Mouse (Mus musculus) liver, embryonic 15.5 days (tissue): Measurements from ENCODE around the gene Spata2. TPM values are rescaled to one million over a fixed set of nuclear protein-coding genes. Genes with fewer than 3 reads are reported as not detected.

Source experiments
- ATAC-seq: fragments of 200-750 bp; cut with Nextera tagmentation; 2 replicates; pipeline ENCODE4 v1.8.0; 2017; ENCODE audit warnings: moderate number of reproducible peaks, mild to moderate bottlenecking, moderate library complexity; ENCODE audit not compliant: insufficient read depth
- H3K27ac ChIP-seq: fragments of 300-500 bp; sonication (generic); replicated peaks from 2 replicates; pipeline ENCODE4 v1.5.1; 2015; ENCODE audit warnings: mild to moderate bottlenecking, inconsistent platforms
- H3K27me3 ChIP-seq: fragments of 300-500 bp; sonication (generic); 2 replicates; pipeline ENCODE4 v1.6.1; 2015; ENCODE audit warnings: mild to moderate bottlenecking, inconsistent platforms
- H3K36me3 ChIP-seq: fragments of 300-500 bp; sonication (generic); replicated peaks from 2 replicates; pipeline ENCODE4 v1.6.1; 2015; ENCODE audit warnings: moderate library complexity, mild to moderate bottlenecking, inconsistent platforms
- H3K4me1 ChIP-seq: fragments of 300-500 bp; sonication (generic); replicated peaks from 2 replicates; pipeline ENCODE4 v1.6.1; 2015; ENCODE audit warnings: inconsistent platforms
- H3K4me2 ChIP-seq: fragments of 300-500 bp; sonication (generic); 2 replicates; pipeline ENCODE4 v1.6.1; 2015; ENCODE audit warnings: moderate library complexity, mild to moderate bottlenecking, inconsistent platforms
- H3K4me3 ChIP-seq: fragments of 300-500 bp; sonication (generic); replicated peaks from 2 replicates; pipeline ENCODE4 v1.5.1; 2015; ENCODE audit warnings: mild to moderate bottlenecking, inconsistent platforms
- H3K9ac ChIP-seq: fragments of 300-500 bp; sonication (generic); 2 replicates; pipeline ENCODE4 v1.6.1; 2015; ENCODE audit warnings: moderate library complexity, mild to moderate bottlenecking, inconsistent platforms
- H3K9me3 ChIP-seq: fragments of 300-500 bp; sonication (generic); replicated peaks from 2 replicates; pipeline ENCODE4 v1.6.1; 2016; ENCODE audit warnings: inconsistent platforms
- WGBS: fragments of 180-500 bp; shearing (Covaris S2); methylation state at CpG from one replicate; pipeline ENCODE4 v1.1.7; 2015; ENCODE audit warnings: mixed read lengths; ENCODE audit not compliant: insufficient replicate concordance; 5-methylcytosine and 5-hydroxymethylcytosine counted together
- polyA plus RNA-seq: library from polyadenylated mRNA; unstranded; fragments of >200 nt; fragmentation: Nextera tagmentation; extraction: Ambion mirVana; gene quantifications from 2 replicates; pipeline ENCODE4 v1.2.1, GENCODE M21; 2015

The Spata2 gene
- polyA plus RNA-seq = 8.1 and 8.3 TPM in 2 replicates

- Histone ChIP-seq H3K9me3 (no peaks in the 10 kb centered on the region), H3K36me3 (peaks cover 4% of the 10 kb centered on the region; the same call in 1 of the 2 replicates), H3K4me3 (peak within 1 kb of the TSS; percentile 100), H3K4me2 (peak within 1 kb of the TSS; percentile 88), H3K27me3 (no peaks in the 10 kb centered on the region), H3K27ac (peak within 1 kb of the TSS; percentile 95), H3K9ac (peak within 1 kb of the TSS; percentile 94), H3K4me1 (peaks cover 35% of the 10 kb centered on the region)
- 1% methylated on average over 63 of the region's 63 CpGs for WGBS
- peak; percentile 94 for ATAC-seq
Measured at GRCm38 (mm10) chr2:167492713-167493636, at the start of gene Spata2. TSS of gene Spata2 (minus strand) at chr2:167492887.

GRCm38 (mm10) chr2:167542361-167542760 lies 49.7 kb upstream of the Spata2 start:
- no peak overlapping the region for H3K9ac ChIP-seq
- H3K36me3 ChIP-seq = no peaks in the 10 kb centered on the region
- H3K27me3 ChIP-seq = peaks cover 43% of the 10 kb centered on the region
- ATAC-seq = no peak
- H3K9me3 ChIP-seq = no peaks in the 10 kb centered on the region
- H3K4me2 ChIP-seq = no peak overlapping the region
- H3K27ac ChIP-seq = no peak overlapping the region
- no peak overlapping the region for H3K4me3 ChIP-seq
- H3K4me1 ChIP-seq = peaks cover 42% of the 10 kb centered on the region
- 63% methylated on average over 4 of the region's 4 CpGs for WGBS

- no peak overlapping the region for H3K4me3 ChIP-seq
- H3K36me3 ChIP-seq = no peaks in the 10 kb centered on the region
- H3K4me2 ChIP-seq = no peak overlapping the region
- H3K4me1 ChIP-seq = peaks cover 48% of the 10 kb centered on the region
- no peak overlapping the region for H3K9ac ChIP-seq
- H3K9me3 ChIP-seq = no peaks in the 10 kb centered on the region
- H3K27me3 ChIP-seq = peaks cover 49% of the 10 kb centered on the region
- 75% methylated on average over 12 of the region's 12 CpGs for WGBS
- H3K27ac ChIP-seq = no peak overlapping the region
- no peak for ATAC-seq
Measured at GRCm38 (mm10) chr2:167541761-167542160, 49.1 kb upstream of the Spata2 start.

GRCm38 (mm10) chr2:167541324-167541723 lies 48.6 kb upstream of the Spata2 start:
- WGBS = 34% methylated on average over 6 of the region's 6 CpGs
- Histone ChIP-seq H3K4me1 (peaks cover 52% of the 10 kb centered on the region), H3K4me3 (no peak overlapping the region), H3K4me2 (no peak overlapping the region), H3K27ac (no peak overlapping the region), H3K36me3 (no peaks in the 10 kb centered on the region), H3K9me3 (no peaks in the 10 kb centered on the region), H3K27me3 (peaks cover 54% of the 10 kb centered on the region), H3K9ac (no peak overlapping the region)
- no peak for ATAC-seq

GRCm38 (mm10) chr2:167540477-167541110 lies 47.9 kb upstream of the Spata2 start:
- ATAC-seq = no peak
- Histone ChIP-seq H3K4me3 (no peak overlapping the region), H3K9ac (no peak overlapping the region), H3K27ac (no peak overlapping the region), H3K4me2 (peak overlapping the region; percentile 69), H3K4me1 (peaks cover 57% of the 10 kb centered on the region), H3K36me3 (no peaks in the 10 kb centered on the region), H3K9me3 (no peaks in the 10 kb centered on the region), H3K27me3 (peaks cover 60% of the 10 kb centered on the region)
- WGBS = 38% methylated on average over 12 of the region's 12 CpGs

GRCm38 (mm10) chr2:167539536-167540476 lies 47.1 kb upstream of the Spata2 start:
- peak overlapping the region; percentile 51 for H3K4me3 ChIP-seq

GRCm38 (mm10) chr2:167538671-167539306 lies 46.1 kb upstream of the Spata2 start:
- Histone ChIP-seq H3K9me3 (no peaks in the 10 kb centered on the region), H3K4me2 (peak overlapping the region; percentile 69), H3K9ac (0 out of 2 replicates have a peak overlapping the region, but pooled peaks have one; percentile 4), H3K27me3 (peaks cover 72% of the 10 kb centered on the region), H3K4me1 (peaks cover 57% of the 10 kb centered on the region), H3K36me3 (no peaks in the 10 kb centered on the region), H3K27ac (no peak overlapping the region), H3K4me3 (peak overlapping the region; percentile 51)
- 42% methylated on average over 34 of the region's 34 CpGs for WGBS
- no peak for ATAC-seq

More at GRCm38 (mm10) chr2:167539536-167540476, 47.1 kb upstream of the Spata2 start:
- no peak for ATAC-seq
- H3K36me3 ChIP-seq = no peaks in the 10 kb centered on the region
- no peaks in the 10 kb centered on the region for H3K9me3 ChIP-seq
- H3K27me3 ChIP-seq = peaks cover 68% of the 10 kb centered on the region
- H3K27ac ChIP-seq = no peak overlapping the region
- WGBS = 39% methylated on average over 14 of the region's 14 CpGs
- H3K9ac ChIP-seq = no peak overlapping the region
- H3K4me1 ChIP-seq = peaks cover 57% of the 10 kb centered on the region
- peak overlapping the region; percentile 69 for H3K4me2 ChIP-seq

GRCm38 (mm10) chr2:167537476-167538297 lies 45.0 kb upstream of the Spata2 start, which contains the start of gene Snai1:
TSS of gene Snai1 (plus strand) at chr2:167538195.
- Histone ChIP-seq H3K27me3 (peaks cover 76% of the 10 kb centered on the region), H3K4me1 (peaks cover 51% of the 10 kb centered on the region)
- under 1% methylated on average over 58 of the region's 58 CpGs for WGBS

GRCm38 (mm10) chr2:167536320-167536945 lies 43.7 kb upstream of the Spata2 start:
- no peak for ATAC-seq
- Histone ChIP-seq H3K9me3 (no peaks in the 10 kb centered on the region), H3K27me3 (peaks cover 75% of the 10 kb centered on the region), H3K4me2 (no peak overlapping the region), H3K9ac (no peak overlapping the region), H3K4me3 (no peak overlapping the region), H3K36me3 (no peaks in the 10 kb centered on the region), H3K4me1 (peaks cover 48% of the 10 kb centered on the region), H3K27ac (no peak overlapping the region)
- 26% methylated on average over 10 of the region's 10 CpGs for WGBS

More at GRCm38 (mm10) chr2:167537476-167538297, 45.0 kb upstream of the Spata2 start, which contains the start of gene Snai1:
- no peaks in the 10 kb centered on the region for H3K9me3 ChIP-seq
- H3K4me2 ChIP-seq = peak within 1 kb of the TSS; percentile 69
- H3K9ac ChIP-seq = peak within 1 kb of the TSS; percentile 35; the same call in 1 of the 2 replicates
- peak within 1 kb of the TSS; percentile 51 for H3K4me3 ChIP-seq
- ATAC-seq = peak; percentile 89
- no peaks in the 10 kb centered on the region for H3K36me3 ChIP-seq
- H3K27ac ChIP-seq = no peak within 1 kb of the TSS
